Mouse (Mus musculus) gastrocnemius, adult 2 months (tissue): Measurements from ENCODE around the gene Pla2g10. TPM values are rescaled to one million over a fixed set of nuclear protein-coding genes. Genes with fewer than 3 reads are reported as not detected.
"Not testable (repeated sequence)": the region's sequence is repeated elsewhere in the genome, so short reads cannot be mapped to it uniquely, and the experiment has no call there.

Source experiments
- DNase-seq: peaks from one replicate; pipeline ENCODE4 v3.0.0; 2022
- H3K27ac ChIP-seq: fragments of 200-600 bp; 2 replicates; pipeline ENCODE4 v1.8.1; 2022; ENCODE audit warnings: mild to moderate bottlenecking
- H3K4me3 ChIP-seq: fragments of 200-600 bp; 2 replicates; pipeline ENCODE4 v1.8.1; 2022; ENCODE audit warnings: mild to moderate bottlenecking, moderate library complexity
- CTCF ChIP-seq: fragments of 200-600 bp; IDR thresholded peaks from 2 replicates; pipeline ENCODE4 v1.8.1; 2022; ENCODE audit warnings: antibody characterized with exemption, mild to moderate bottlenecking, moderate library complexity
- intact Hi-C: fragments of 180-260 bp; cut with DNase I; formaldehyde crosslinking; loops from one replicate; pipeline ENCODE4 v1.15.1; 2025
- total RNA-seq, 2 experiments: library from RNA; stranded (reverse); gene quantifications; 2 replicates each; pipeline ENCODE4 v1.2.3; 2021

Gene Pla2g10
- total RNA-seq, 2 experiments from 2014 or later, result not detected

DNA sequence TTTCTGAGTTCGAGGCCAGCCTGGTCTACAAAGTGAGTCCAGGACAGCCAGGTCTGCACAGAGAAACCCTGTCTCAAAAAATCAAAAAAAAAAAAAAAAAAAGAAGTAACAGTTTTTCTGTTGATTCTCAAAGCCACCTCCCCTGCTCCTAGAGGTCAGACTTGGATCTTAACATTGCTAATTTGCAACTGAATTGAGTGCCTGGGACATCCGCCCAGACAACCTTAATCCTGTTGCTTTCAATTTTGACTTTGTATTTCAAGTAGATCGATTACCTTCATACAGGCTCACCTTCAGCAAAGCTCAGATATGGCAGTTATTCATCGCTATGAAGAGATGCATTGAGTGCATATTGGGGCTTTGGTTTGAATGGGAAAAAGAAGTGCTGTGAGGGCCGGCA, 18.5 kb upstream of the Pla2g10 start:
- no peak for TF ChIP-seq CTCF
- Histone ChIP-seq H3K27ac (no peak overlapping the region), H3K4me3 (no peak overlapping the region)
- DNase-seq, result no peak
- intact Hi-C loops, result no loop called here

GRCm38 (mm10) chr16:13748813-13749212, 18.0 kb upstream of the Pla2g10 start:
- H3K27ac ChIP-seq, intact Hi-C loops, H3K4me3 ChIP-seq, DNase-seq: not testable (repeated sequence)

- TF ChIP-seq CTCF, result no peak
- H3K27ac ChIP-seq, result no peak overlapping the region
- no peak overlapping the region for H3K4me3 ChIP-seq
- no peak for DNase-seq
- intact Hi-C loops, result no loop called here
Observed at GRCm38 (mm10) chr16:13748124-13748523, 17.3 kb upstream of the Pla2g10 start.

DNA sequence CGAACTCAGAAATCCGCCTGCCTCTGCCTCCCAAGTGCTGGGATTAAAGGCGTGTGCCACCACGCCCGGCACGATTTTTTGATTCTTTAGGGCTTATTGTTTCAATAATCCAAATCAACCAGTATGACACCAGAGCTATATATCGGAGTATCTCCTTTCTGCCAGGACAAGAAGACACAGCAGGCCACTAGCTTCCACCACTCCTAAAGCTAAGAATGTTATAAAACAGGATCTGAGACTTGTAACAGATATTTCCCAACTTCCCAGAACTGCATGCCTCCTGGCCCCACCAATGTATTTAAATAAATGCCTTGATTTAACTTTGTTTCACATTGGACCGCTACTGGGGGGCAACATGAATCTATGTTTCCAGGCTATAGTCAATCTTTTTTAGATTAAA, 16.9 kb upstream of the Pla2g10 start:
- no peak for DNase-seq
- no peak overlapping the region for H3K27ac ChIP-seq
- H3K4me3 ChIP-seq, result no peak overlapping the region
- TF ChIP-seq CTCF, result no peak
- intact Hi-C loops, result no loop called here

- intact Hi-C loops, result no loop called here
- DNase-seq, result no peak
- no peak overlapping the region for H3K4me3 ChIP-seq
- no peak for TF ChIP-seq CTCF
- H3K27ac ChIP-seq, result no peak overlapping the region
Observed at GRCm38 (mm10) chr16:13740844-13741243, 10.1 kb upstream of the Pla2g10 start.

- intact Hi-C loops, H3K27ac ChIP-seq, H3K4me3 ChIP-seq, DNase-seq: not testable (repeated sequence)
Observed at GRCm38 (mm10) chr16:13739044-13739443, 8.3 kb upstream of the Pla2g10 start.

- intact Hi-C loops, result no loop called here
- no peak for DNase-seq
- Histone ChIP-seq H3K4me3 (no peak overlapping the region), H3K27ac (no peak overlapping the region)
- no peak for TF ChIP-seq CTCF
Observed at GRCm38 (mm10) chr16:13735977-13736376, 5.2 kb upstream of the Pla2g10 start.

DNA sequence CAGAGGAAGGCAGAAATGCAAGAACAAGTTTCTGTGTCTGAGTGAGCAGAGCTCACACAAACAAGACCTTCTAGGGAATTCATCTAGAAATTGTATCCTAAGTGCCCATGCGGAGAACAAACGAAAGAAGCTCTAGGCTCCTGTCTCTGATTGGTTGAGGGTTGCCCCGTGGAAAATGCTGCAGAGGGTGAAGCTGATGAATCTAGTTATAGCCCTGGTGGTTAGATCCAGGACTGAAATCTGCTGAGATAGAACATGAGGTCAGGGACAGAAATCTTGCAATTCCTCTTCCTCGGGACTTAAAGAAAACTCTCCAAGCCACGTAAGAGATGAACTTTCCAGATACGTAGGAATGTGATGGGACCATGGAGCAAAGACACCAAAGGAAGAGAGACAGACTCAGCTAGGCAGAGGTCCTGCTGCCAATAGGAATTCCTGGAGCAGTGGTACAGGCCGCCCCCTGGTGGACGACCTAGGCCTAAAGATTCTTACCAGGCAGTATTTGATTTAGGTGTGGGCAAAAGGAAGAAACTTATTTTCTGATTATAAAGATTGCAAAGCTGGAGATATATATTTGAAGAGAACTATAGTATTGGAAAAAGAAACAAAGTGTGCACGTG, 2.8 kb upstream of the Pla2g10 start:
- peak; percentile 89 for TF ChIP-seq CTCF
- intact Hi-C loops, result loop anchor here (5.0 kb wide), 1 partner anchor 711 kb away; no protein-coding TSS in a partner anchor
- no peak overlapping the region for H3K27ac ChIP-seq
- no peak overlapping the region for H3K4me3 ChIP-seq
- DNase-seq, result peak; percentile 82

- intact Hi-C loops, result loop anchor here (1.0 to 5.0 kb wide), 2 partner anchors 614 to 710 kb away; no protein-coding TSS in a partner anchor
- no peak overlapping the region for H3K4me3 ChIP-seq
- no peak for TF ChIP-seq CTCF
- no peak for DNase-seq
- H3K27ac ChIP-seq, result no peak overlapping the region
Observed at GRCm38 (mm10) chr16:13732786-13733185, 2.0 kb upstream of the Pla2g10 start.

- DNase-seq, result no peak
- TF ChIP-seq CTCF, result no peak
- no peak overlapping the region for H3K4me3 ChIP-seq
- no peak overlapping the region for H3K27ac ChIP-seq
- intact Hi-C loops, result no loop called here
Observed at GRCm38 (mm10) chr16:13729428-13729827, 1.4 kb downstream of the Pla2g10 start.

DNA sequence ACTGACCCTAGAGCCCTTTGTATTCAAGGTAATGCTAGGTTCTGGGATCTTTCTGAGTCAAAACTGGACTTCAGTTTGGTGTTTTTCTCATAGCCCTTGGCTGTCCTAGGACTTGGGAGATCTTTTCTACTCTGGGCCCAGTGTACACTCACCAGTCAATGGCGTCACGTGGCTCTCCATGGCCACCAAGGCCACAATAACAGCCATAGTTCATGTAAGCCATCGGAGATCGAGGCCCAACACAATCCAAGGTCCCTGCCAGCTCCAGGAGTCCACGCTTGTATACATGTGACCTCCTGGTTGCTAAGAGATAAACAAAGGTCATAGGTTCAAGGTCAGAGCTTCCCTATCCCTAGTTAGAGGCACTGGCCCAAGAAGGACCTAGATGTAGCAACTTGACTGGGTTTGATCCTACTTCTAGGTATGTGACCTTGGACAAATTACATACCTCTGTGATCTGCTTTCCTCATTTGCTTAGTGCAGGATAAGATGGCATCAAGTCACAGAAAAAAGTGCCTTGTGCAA, 2.9 kb downstream of the Pla2g10 start:
- no peak for TF ChIP-seq CTCF
- intact Hi-C loops, result no loop called here

GRCm38 (mm10) chr16:13722937-13723336, 7.8 kb downstream of the Pla2g10 start:
- no peak for DNase-seq
- TF ChIP-seq CTCF, result no peak
- Histone ChIP-seq H3K27ac (no peak overlapping the region), H3K4me3 (no peak overlapping the region)
- intact Hi-C loops, result no loop called here

More for the DNA sequence above, 2.9 kb downstream of the Pla2g10 start:
- no peak for DNase-seq
- H3K4me3 ChIP-seq, result no peak overlapping the region
- no peak overlapping the region for H3K27ac ChIP-seq

DNA sequence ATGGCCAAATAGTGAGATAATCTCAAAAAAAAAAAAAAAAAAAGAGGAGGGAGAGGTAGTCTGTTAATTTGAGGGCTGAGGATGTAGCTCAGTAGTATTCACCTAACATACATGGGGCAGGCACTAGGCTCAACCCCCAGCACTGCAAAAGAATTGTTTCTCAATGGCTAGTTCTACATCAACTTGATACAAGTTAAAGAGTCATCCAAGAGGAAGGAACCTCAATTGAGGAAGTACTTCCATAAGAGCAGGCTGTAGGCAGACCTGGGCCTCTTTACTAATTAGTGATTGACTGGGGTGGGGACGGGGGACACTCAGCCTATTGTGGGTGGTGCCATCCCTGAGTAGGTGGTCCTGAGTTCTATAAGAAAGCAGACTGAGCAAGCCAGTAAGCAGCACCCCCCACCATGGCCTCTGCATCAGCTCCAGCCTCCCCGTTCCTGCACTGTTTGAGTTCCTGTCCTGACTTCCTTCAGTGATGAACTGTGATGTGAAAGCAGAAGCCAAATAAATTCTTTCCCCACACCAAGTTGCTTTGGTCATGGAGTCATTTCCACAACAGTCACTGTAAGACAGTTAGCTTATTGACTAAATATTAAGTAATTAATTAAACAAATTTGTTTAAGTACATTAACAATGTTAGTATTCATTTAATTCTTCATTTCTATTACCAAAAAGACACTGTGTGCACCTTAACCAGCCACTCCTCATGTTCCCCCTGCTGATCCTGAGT, 13.8 kb downstream of the Pla2g10 start:
- Histone ChIP-seq H3K27ac (no peak overlapping the region), H3K4me3 (no peak overlapping the region)
- no peak for DNase-seq
- no peak for TF ChIP-seq CTCF
- intact Hi-C loops, result no loop called here

GRCm38 (mm10) chr16:13714910-13715309, 15.9 kb downstream of the Pla2g10 start:
- TF ChIP-seq CTCF, result no peak
- Histone ChIP-seq H3K27ac (no peak overlapping the region), H3K4me3 (no peak overlapping the region)
- intact Hi-C loops, result no loop called here
- no peak for DNase-seq
